ENCODE assay signal across 8 mouse cellular contexts in the genomic region with DNA sequence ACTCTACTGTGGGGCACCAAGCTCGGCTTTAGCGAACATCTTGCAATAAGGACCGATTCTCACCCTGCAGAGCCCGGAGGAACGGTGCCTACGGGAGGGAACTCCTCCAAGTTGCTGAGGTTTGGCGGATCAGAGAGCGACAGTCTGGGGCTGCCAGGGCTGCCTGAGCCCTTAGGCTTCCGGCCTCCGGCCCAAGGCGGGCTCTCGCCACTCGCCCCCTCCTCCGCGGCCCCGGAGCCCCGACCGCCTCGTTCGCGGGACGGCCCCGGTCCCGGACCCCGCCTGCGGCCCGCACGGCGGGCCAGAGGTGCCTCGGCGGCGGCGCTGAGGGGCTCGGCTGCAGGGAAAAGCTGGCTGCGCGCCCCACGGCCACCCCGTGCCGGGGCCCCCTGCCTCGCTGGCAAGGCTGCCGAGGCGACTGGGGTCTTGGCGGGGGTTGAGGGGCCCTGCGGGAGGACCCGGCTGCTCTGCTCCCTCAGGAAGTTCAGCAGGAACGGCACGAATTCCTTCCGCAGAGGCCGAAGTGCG.
DNase-seq lines count a peak whose midpoint lies in the region; ATAC-seq and TF ChIP-seq lines count a peak whose summit lies in the region.

No protein-coding gene starts in this region.

- H3K27ac ChIP-seq in ES-E14 (ENCODE audit: insufficient read depth, low read depth, low read length, poor library complexity, severe bottlenecking), result peak overlapping the region; percentile 62
- peak overlapping the region; percentile 86; the same call in 1 of the 2 replicates for H3K27ac ChIP-seq in cortical plate, adult 2 months (ENCODE audit: insufficient read depth, low read length)
- H3K27ac ChIP-seq in hindbrain, embryonic 11.5 days (ENCODE audit: low read depth, low read length), result peak overlapping the region; percentile 92
- H3K27ac ChIP-seq in lung, embryonic 16.5 days (ENCODE audit: low read length), result peak overlapping the region; percentile 95

- no peaks in the 10 kb centered on the region for H3K27me3 ChIP-seq in hindbrain, embryonic 11.5 days (ENCODE audit: control insufficient read depth, insufficient read depth, low read length)
- H3K27me3 ChIP-seq in lung, embryonic 16.5 days (ENCODE audit: control insufficient read depth, insufficient read depth, low read depth, low read length), result no peaks in the 10 kb centered on the region

- no peak for TF ChIP-seq CTCF in cortical plate, adult 2 months (IDR thresholded peaks at IDR 0.05; ENCODE audit: extremely low read depth, insufficient read depth, low read length)

- H3K4me3 ChIP-seq in ES-E14 (ENCODE audit: insufficient read depth in 1 of 2, low read depth in 1 of 2, low read length in 2 of 2, poor library complexity in 1 of 2, severe bottlenecking in 1 of 2), result peak overlapping the region; percentile 86 to 95
- peak overlapping the region; percentile 100 for H3K4me3 ChIP-seq in cortical plate, adult 2 months (ENCODE audit: insufficient read depth, low read length)
- H3K4me3 ChIP-seq in hindbrain, embryonic 11.5 days (ENCODE audit: low read depth, low read length), result peak overlapping the region; percentile 96
- peak overlapping the region; percentile 95 for H3K4me3 ChIP-seq in lung, embryonic 16.5 days (ENCODE audit: low read length)

- WGBS in hindbrain, embryonic 11.5 days, result 0% methylated on average over 41 of the region's 50 CpGs
- under 1% methylated on average over 48 of the region's 50 CpGs for WGBS in lung, embryonic 16.5 days

- DNase-seq in kidney, adult 9 months, result peak; percentile 17
- no peak for DNase-seq in kidney, postnatal 10 days
- DNase-seq in ES-E14 (ENCODE audit: low read depth, low spot score), result no peak
- DNase-seq in hindbrain, embryonic 11.5 days (ENCODE audit: low spot score), result peak; percentile 47
- peak; percentile 15 to 24 for DNase-seq in spleen, postnatal 14 days (ENCODE audit: low spot score in 2 of 2)
- no peak for DNase-seq in cerebellum, adult 11 months

- peaks cover 2 to 6% of the 10 kb centered on the region in 2 experiments; a peak in 2 of 4 replicates for H3K4me1 ChIP-seq in ES-E14 (ENCODE audit: control insufficient read depth in 2 of 2, insufficient read depth in 2 of 2, low read length in 2 of 2, poor library complexity in 1 of 2)
- peaks cover 8% of the 10 kb centered on the region; the same call in 1 of the 2 replicates for H3K4me1 ChIP-seq in cortical plate, adult 2 months (ENCODE audit: control insufficient read depth, insufficient read depth, low read length)
- peaks cover 4% of the 10 kb centered on the region; the same call in 1 of the 2 replicates for H3K4me1 ChIP-seq in hindbrain, embryonic 11.5 days (replicated peaks; ENCODE audit: control insufficient read depth, insufficient read depth, low read length)
- H3K4me1 ChIP-seq in lung, embryonic 16.5 days (replicated peaks; ENCODE audit: control insufficient read depth, insufficient read depth, low read length), result peaks cover 26% of the 10 kb centered on the region

- no peaks in the 10 kb centered on the region for H3K9me3 ChIP-seq in ES-E14 (ENCODE audit: control insufficient read depth, insufficient read depth, low read depth, low read length)
- no peaks in the 10 kb centered on the region for H3K9me3 ChIP-seq in hindbrain, embryonic 11.5 days (ENCODE audit: control insufficient read depth, low read length)
- H3K9me3 ChIP-seq in lung, embryonic 16.5 days (ENCODE audit: control insufficient read depth, low read length), result no peaks in the 10 kb centered on the region

- ATAC-seq in hindbrain, embryonic 11.5 days (ENCODE audit: low FRiP score), result peak; percentile 46
- peak; percentile 37 for ATAC-seq in lung, embryonic 16.5 days (ENCODE audit: low read depth)

- peak overlapping the region; percentile 91 for H3K9ac ChIP-seq in ES-E14 (ENCODE audit: insufficient read depth, low read depth, low read length, poor library complexity, severe bottlenecking)
- peak overlapping the region; percentile 91 for H3K9ac ChIP-seq in hindbrain, embryonic 11.5 days (ENCODE audit: low read depth, low read length)
- H3K9ac ChIP-seq in lung, embryonic 16.5 days (ENCODE audit: low read length), result peak overlapping the region; percentile 95

- H3K4me2 ChIP-seq in hindbrain, embryonic 11.5 days (replicated peaks; ENCODE audit: low read depth, low read length), result peak overlapping the region; percentile 94
- peak overlapping the region; percentile 99 for H3K4me2 ChIP-seq in lung, embryonic 16.5 days (ENCODE audit: low read depth, low read length)

- in situ Hi-C loops in ES-E14 (cut with MboI; ENCODE audit: low sequenced_read_pairs in 2 of 2, unreplicated experiment in 2 of 2), result no loop called here

- no peak for TF ChIP-seq POLR2A in cortical plate, adult 2 months (IDR thresholded peaks at IDR 0.05; ENCODE audit: extremely low read depth, insufficient read depth, low read length)

- peaks cover 16% of the 10 kb centered on the region for H3K36me3 ChIP-seq in ES-E14 (ENCODE audit: control insufficient read depth, insufficient read depth, low read length, poor library complexity, severe bottlenecking)
- H3K36me3 ChIP-seq in hindbrain, embryonic 11.5 days (ENCODE audit: control insufficient read depth, insufficient read depth, low read length), result no peaks in the 10 kb centered on the region
- peaks cover 24% of the 10 kb centered on the region for H3K36me3 ChIP-seq in lung, embryonic 16.5 days (ENCODE audit: control insufficient read depth, insufficient read depth, low read length)

TF ChIP-seq in ES-E14, 5 proteins besides CTCF, POLR2A, EP300 and RAD21:
- TF ChIP-seq ZNF384 (IDR thresholded peaks at IDR 0.05; ENCODE audit: low read depth, low read length) (no peak), HCFC1 (IDR thresholded peaks at IDR 0.05; ENCODE audit: borderline replicate concordance, insufficient read depth, low read length) (no peak), MAFK (IDR thresholded peaks at IDR 0.05; ENCODE audit: insufficient read depth, low read depth, low read length) (no peak), CHD2 (IDR thresholded peaks at IDR 0.05; ENCODE audit: low read depth, low read length) (no peak)

Comparison
In these comparisons a context has a peak if more than half of its experiments do, and no peak if none do; other contexts are left out.
1. DNase-seq: peak in kidney, adult 9 months (single experiment), hindbrain, embryonic 11.5 days (single experiment) and spleen, postnatal 14 days (2 of 2); none in kidney, postnatal 10 days (single experiment), ES-E14 (single experiment) and cerebellum, adult 11 months (single experiment).
2. Peak in every context shown above with its lines, with median percentiles within 50 percentile points of each other: H3K27ac ChIP-seq, H3K4me3 ChIP-seq and H3K9ac ChIP-seq.